Mouse (Mus musculus) heart, postnatal 0 days (tissue): Measurements from ENCODE around the gene Cd302.

ENCODE experiments used
- CTCF ChIP-seq: IDR thresholded peaks from 2 replicates; pipeline ENCODE4 v1.5.1; 2016; ENCODE audit warnings: antibody characterized with exemption, control low read depth, low read depth
- EP300 ChIP-seq: IDR thresholded peaks from 2 replicates; pipeline ENCODE4 v1.6.1; 2016; ENCODE audit warnings: antibody characterized with exemption, low read depth

DNA sequence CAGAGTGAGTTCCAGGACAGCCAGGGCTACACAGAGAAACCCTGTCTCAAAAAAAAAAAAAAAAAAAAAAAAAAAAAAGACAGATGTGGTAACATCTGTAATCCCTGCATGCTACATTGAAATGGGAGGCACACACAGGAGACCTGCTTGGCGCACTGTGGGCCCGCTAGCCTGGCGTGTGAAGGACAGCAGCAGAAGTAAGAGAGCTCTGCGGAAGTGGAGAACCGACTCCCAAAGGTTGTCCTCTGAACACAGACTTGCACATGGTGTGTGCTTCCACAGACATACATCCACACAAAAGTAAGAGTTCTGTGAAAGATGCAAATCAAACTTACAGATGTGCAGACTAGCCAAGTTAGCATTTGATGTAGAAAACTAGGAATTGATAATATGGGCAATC is 25.1 kb downstream of the Cd302 start:
- TF ChIP-seq EP300: no peak
- TF ChIP-seq CTCF: no peak
